Mouse (Mus musculus) megakaryocyte-erythroid progenitor cell, adult 5-6 weeks (primary cell): ENCODE data around the gene Eipr1. TPM values are rescaled to one million over a fixed set of nuclear protein-coding genes. Genes with fewer than 3 reads are reported as not detected.
A peak's percentile ranks its signal among the peaks of the same experiment; 100 is the strongest.
"Not testable (repeated sequence)": the region's sequence is repeated elsewhere in the genome, so short reads cannot be mapped to it uniquely, and the experiment has no call there.

Source experiments
- ATAC-seq: replicated peaks from 2 replicates; pipeline ENCODE4 v1.8.0; 2016; ENCODE audit warnings: mild to moderate bottlenecking, inconsistent platforms; ENCODE audit not compliant: severe bottlenecking, poor library complexity, low FRiP score, low TSS enrichment
- total RNA-seq, 2 experiments: library from RNA; stranded (forward) in 1 of 2; stranded (reverse) in 1 of 2; fragments of 200-1000, 215-1000 nt in 1 of 2; fragments of >200 nt in 1 of 2; fragmentation: Nextera tagmentation in 1 of 2; gene quantifications; 2 replicates each; pipeline ENCODE4 v1.2.3; 2014 to 2017

Eipr1 gene
- 19.9 and 30.0 TPM in 2 replicates for total RNA-seq (2014; fragmentation: Nextera tagmentation)
- total RNA-seq (2017) = 23.4 and 29.6 TPM in 2 replicates

DNA sequence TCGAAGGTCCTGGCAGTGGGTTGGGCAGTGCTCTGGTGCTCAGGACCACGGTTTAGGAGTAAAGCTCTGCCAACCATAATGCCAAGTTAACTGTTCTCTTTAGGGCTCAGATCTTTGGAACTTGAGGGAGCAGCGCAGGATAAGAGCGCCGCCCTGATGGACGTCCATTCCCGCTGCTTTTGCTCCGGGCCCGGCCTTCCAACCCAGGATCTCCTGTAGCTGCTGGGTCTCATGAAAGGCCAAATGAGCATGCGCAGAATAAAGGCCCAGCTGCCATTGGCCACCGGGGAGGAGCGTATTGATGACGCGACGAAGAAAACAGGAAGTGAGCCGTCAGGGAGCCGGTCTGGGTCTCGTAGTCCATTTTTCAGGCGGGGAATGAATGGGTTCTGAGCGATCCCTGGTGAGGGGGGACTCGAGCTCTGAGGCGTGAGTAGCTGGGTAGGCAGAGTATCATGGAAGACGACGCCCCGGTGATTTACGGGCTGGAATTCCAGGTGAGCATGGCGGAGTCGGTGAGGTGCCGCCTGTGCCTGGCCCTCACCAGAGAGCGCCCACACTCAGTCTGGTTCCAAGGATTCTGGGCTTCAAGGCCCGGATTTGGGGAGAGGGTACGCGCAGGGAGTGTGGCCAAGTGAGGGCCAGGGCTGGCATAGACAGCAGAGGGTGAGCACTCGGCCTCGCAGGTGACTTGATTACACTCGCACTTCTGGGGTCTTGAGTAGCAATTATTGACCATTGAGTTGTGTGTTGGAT, at the start of gene Eipr1:
Eipr1 (plus strand) TSS at position 296 of the 756 bp plus-strand sequence.
- peak; percentile 94 for ATAC-seq

DNA sequence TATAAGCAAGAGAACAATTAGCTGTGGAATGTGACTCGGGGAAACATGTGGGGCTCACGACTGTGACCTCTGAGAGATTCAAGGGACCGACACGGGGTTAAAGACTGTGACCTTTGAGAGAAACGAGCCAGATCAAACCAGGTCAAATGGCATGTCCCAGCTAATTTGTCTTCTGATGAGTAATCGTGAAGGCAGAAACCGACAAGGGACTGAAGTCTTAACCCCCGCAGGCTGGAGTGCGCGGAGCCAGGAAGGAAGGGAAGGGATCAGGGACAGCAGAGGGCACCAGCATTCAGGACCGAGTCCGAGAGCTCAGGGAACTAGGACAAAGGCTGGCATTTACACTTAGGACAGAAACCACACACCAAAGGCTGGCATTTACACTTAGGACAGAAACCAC, 47.2 kb upstream of the Eipr1 start:
- ATAC-seq = no peak

DNA sequence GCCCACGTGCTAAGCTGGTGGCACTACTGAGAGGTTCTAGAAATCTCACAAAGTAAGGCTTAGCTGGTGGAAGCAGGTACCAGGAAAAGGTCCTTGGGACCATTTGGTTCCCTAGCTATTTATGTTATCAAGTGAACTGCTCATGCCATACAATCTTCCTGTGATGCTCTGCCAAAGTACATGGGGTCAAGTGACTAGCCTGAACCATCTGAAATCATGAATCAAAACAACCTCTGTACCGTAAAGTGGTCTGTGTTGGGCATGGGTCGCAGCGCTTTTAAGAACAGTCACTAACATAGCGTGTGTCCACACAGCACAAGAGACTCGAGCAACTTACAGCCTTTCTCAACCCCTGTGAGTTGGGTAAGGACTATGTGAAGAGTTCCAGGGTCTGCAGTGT, 46.4 kb upstream of the Eipr1 start:
- ATAC-seq = no peak

DNA sequence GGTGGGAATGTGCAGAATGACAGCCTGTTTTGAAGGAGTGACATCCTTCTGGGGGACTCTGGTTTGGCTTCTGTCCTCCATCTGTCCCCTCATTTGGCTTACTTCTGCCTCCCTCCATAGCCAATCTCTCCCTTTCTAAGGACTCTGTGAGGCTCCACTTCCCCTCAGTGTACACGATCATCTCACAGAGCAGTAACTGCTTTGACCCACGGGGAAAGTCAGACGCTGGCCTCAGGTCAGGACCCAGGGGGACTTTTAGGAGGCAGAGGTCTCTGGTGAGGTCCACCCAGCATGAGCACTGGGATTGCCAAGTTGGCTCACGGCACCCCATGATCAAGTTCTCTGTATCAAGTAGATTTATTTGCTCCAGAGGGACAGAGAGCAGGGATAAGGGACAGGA, 43.4 kb upstream of the Eipr1 start:
- ATAC-seq = no peak

DNA sequence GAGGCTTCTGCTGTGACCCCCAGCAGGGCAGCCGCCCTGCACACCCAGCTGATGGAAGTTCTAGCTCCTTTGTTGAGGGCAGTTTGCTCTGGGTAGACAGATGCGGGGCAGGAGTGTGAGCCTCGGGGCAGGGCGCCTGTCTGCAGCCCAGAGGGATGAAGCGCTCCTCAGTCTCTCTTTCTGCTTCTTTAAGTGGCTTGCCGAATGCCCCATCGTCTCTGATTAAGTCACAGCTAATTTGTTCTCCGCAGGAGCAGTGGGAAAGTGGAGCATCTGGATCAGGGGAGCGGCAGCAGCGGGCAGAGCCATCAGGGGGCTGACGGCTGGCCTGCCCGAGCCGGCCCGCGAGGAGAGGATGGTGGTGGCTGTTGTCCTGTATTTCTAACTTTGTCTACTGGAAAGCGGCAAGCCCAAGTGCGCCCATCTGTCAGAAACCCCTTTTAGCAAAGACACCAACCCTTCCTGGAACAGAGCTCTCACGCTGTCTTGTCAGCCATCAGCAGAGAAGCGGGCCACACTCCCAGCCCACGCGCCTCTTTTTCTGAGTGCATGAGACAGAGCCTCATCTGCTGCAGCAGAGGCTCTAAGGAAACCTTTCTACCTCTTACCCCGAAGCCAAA, 40.9 kb upstream of the Eipr1 start:
- ATAC-seq = no peak

DNA sequence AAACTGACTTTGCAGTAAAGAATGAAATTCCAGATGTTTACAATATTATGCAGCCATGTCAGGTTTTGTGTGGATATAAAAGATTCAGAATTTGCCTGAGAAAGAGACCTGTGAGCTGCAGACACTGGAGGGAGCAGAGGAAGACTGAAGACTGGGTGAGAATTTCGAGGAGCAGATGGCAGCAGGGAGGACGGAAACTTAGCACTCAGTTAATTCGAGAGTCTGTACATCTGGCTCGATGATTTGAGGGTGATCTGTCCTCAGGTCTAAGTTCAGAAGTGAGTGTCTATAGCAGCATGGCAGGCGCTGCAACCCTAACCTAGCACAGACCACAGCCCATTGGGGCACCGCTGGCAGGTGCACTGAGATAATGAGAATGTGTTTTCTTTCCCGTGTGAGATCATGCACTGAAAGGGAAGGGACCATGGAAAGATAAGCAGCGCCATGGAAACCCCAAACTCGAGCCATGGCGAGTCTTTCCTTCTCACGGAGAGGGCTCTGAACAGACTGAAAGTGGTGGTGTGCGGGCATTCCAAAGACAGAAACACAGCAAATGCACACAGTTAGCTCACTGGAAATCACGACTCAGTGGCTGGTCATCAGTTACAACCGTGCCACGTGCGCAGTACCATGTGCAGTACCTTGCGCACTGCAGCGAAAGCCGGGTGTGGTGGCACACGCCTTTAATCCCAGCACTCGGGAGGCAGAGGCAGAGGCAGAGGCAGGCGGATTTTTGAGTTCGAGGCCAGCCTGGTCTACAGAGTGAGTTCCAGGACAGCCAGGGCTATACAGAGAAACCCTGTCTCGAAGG, 36.6 kb upstream of the Eipr1 start:
- peak; percentile 69; the same call in 1 of the 2 replicates for ATAC-seq

DNA sequence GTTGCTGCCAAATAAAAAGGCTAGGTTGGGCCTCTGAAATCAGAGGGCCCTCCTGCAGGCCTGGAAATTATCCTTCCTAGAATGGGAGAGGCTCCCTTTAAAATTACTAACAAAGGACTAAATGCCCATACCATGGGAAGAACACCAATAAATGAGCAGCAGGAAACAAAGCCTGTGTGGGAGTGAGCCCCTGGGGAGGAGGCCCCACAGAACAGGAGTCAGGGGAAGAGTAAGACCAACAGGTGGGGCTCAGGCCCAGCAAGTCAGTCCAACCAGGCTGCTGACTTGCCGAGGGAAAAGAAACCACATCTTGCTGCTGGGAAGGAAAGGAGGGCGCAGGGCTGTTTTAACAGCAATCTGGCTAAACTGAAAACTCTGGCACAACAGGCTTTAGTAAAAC, 34.5 kb upstream of the Eipr1 start:
- ATAC-seq = no peak

DNA sequence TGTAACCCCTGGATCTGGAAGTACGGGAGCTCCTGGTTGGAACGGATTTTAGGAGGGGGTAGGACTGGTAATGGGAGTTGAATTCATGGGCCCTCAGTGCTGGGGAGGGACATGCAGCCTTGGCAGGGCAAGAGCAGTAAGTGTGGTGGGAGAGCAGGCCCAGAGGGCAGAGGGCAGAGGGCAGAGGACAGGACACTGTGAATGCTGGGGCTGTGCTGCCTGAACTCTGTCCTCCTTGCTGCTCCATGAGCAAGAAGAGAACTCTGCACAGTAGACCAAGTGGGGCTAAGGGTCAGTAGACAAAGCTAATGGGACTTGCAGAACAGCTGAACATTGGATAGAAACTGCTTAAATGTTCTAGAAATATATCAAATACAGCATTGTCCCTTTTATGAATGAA, 33.5 kb upstream of the Eipr1 start:
- ATAC-seq = no peak

DNA sequence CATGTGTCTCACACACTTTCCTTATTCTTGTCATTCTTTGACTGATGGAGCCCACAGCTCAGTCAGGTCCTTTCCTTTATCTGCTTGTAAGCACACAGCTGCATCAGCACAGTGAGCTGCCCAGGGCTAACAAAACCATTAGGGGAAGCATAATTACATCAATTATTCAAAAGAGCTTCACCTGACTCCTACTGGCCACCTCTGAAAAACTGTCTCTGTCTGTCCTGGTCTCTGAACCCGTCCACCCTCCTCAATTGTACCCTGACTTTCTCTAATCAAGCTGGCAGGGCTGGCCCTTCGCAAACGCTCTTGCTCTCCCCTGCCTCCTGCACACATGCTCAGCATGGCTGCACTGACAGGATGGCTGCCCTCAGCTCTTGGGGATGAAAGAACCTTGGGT, 27.2 kb upstream of the Eipr1 start:
- ATAC-seq = no peak

DNA sequence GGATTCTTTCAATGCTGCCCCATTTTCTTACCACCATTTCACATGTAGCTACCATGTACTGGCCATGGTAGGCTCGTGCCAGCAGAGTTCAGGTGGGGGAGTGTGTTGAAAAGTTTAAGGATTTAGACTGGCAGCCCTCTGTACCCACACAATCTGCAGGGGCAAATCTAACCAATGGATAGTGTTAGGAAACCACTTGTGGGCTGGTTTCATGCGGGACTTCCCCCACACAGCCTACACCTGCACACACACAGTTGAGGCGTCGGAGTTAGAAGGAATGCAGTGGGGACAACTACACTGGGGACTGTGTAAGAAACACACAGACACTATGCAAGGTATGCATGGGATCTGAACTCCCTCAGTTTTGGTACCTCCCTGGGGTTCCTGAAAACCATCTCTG, 25.4 kb upstream of the Eipr1 start:
- ATAC-seq = no peak

DNA sequence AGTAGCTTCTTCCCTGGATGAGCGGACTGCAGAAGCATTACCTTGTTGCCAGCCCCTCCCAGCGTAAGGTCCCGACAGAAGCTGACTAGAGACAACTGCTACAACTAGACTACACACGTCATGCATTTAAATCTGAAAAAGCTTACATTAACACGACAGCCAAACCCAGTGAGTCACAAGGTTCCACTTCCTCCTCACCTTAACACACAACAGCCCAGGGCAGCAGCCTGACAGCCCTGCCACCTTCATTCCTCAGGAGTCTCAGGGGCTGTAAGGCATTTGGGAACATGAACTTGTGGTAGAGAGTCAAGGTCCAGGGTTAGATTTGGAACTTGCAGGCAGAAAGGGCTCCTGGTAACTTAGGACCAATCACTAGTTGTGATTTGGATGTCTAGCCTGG, 24.5 kb upstream of the Eipr1 start:
- ATAC-seq = no peak

DNA sequence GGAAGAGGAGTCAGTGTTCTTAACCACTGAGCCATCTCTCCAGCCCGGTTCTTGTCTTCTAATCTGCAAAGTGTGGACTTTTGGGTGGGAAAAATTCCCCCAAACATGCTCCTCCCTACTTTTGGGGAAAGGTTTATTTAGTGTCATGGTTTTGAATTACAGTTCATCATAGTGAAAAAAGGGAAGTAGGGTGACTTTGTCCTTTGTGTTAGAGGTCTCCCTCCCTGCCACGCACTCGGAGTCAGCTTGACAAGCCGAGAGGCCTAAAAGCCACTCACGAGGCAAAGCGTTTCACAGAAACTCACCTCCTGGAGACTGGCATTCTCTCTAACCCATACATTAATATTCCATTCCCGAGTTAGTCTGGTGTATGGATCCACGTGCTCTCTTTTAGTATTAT, 19.0 kb upstream of the Eipr1 start:
- no peak for ATAC-seq

DNA sequence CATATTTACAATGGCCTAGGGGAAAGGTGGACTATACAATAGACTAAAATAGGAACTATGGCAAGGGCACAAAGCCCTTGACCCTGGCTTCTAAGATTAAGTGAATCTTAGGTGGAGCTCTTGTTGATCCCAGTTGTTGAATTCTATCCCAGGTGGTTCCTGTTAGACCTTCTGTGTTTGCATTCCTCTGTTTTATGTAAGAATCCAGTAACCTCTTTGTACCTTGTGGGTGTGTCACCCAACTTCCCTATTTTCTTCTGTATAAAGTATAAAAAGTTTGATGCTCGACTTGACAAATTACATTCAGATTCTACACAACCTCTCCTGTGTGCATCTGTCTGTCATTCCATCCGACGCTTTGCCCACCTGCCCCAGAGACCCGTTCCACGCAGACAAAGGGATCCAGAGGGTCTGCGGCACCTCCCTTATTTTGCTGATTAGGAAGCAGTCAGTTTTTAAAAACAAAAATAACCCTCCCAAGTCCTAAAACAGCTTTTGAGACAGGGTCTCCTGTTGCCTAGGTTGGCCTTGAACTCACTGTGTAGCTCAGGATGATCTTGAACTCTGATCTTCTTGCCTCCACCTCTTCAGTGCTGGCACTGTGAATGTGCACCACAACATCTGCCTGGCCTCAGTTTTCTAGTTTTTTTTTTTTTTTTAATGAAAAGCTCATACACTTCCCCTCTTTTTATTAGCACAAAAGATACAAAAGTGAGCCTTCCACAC, 17.9 kb upstream of the Eipr1 start:
- not testable (repeated sequence) for ATAC-seq

DNA sequence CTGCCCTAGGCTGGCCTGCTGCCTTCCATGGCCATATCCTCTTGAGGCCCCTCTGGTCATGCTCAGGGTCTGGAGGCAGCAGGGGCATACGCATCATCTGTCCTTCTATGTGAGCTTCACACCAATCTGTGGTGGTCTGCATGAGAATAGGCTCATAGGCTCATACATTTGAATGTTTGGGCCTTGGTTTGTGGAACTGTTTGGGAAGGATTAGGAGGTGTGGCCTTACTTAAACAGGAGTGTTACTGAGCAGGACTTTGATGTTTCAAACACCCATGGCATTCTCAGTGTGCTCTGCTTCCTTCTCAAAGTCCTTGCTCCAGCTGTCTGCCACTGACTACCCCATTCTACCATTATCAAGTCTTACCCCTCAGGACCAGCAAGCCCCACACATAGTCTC, 17.3 kb upstream of the Eipr1 start:
- no peak for ATAC-seq

DNA sequence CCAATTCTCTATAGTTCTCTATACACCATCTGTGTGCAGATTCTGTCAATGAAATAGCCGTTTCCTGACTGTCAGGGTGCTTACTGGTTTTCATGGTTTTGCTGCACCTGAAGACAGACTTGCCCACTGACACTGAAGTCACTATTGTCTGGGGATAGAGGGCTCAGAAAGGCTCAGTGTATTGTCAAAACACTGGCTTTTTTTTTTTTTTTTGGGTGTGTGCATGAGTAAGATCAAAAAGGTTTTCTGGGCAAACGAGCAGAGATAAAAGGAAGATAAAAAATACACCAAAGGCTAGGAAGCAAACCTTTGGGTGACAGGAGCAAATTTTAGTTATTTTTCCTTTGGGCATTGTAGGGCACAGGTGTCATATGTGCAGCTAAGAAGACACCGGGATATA, 16.3 kb upstream of the Eipr1 start:
- ATAC-seq = 0 out of 2 replicates have a peak, but pooled peaks have one; percentile 52

DNA sequence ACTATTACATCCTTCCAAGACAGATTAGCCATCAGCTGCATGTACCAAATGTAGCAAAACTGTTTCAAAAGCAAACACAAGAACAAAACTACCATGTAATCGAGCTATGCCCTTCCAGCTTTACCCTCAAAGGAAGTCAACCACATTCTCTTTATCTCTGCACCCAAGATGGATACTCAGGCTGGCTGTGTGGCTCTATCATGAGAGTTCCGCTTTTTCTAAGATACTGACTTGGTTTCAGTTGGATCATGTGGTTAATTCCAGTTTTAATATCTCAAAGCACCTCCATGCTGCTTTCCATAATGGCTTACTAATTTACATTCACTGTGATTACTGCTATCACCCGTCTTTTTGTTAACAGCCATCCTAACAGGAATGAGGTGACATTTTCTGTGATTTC, 8.3 kb upstream of the Eipr1 start:
- ATAC-seq = peak; percentile 92

DNA sequence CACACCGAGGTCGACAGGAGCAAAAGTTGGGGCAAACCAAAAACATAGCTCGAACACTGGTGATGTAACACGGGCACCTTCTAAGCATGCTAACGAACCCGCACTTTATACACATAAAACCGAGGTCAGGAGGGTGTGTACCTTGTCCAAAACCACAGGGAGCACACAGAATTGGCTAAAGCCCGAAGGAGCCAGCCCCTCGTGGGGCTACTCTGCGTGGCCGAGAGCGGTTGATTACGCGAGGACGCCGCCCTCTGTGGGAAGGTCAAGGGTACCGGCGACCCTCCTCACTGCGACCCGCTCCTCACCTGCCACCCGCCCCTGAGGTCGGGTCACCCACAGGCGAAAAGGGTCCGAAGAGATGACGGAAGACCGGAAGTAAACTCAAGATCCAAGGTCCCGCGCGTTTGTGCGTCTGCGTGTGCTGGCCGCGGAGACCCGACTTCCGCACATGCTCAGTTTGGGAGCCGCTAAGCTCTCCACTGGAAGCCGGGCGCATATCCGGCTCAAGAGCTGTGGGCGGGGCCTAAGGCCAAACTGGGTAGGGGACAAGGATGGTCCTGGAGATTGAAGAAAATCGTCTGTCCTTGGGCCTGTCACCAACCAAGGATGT, 1.5 kb upstream of the Eipr1 start, which contains the start of gene Trappc12:
Trappc12 (minus strand) TSS at position 452 of the 613 bp plus-strand sequence.
- ATAC-seq = peak; percentile 78

DNA sequence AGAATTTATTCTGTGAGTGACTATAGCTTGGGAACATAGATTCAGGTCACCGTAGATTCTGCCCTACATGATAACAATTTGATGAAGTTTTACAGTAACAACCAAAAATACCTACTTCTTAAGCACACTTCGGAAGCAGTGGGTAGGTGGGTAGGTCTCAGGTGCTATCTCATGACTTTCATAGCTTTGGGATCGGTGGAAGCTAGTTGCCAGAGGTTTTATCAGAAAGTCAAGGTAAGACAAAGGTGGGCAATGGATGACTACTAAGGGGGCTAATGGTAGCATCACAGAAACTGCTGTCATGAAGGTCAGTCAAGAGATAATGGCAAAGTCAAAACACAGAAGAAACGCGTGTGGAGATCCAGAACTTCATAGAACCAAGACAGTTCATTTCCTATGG, 727 bp upstream of the Eipr1 start:
- ATAC-seq = no peak

DNA sequence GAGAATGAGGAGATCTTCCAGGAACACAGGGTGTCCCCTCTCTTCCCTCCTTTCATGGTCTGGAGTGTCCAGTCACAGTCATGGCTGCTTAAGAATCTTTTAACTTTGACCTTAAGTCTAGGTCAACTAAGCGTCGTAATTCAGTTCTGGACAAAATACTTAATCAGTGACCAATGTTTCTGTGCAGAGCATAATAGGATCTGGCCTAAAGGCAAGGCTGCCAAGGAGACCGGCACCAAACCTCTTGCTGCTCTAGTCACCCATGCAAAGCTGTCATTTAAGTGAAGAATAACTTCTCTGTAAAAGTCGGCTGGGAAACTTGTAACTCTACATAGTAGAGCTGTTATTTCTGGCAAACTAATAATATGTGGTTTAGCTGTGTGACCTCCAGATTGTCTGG, 4.4 kb downstream of the Eipr1 start:
- no peak for ATAC-seq
